Mouse (Mus musculus) testis, adult 2 months (tissue): ENCODE measurements at regions not wholly inside any gene's neighbourhood (a gene's known extent, or its start where the extent isn't known, plus 50 kb on each side); places are given as distances from the start of the nearest gene placed in this dataset.

Source experiments
- CTCF ChIP-seq: fragments of 200-500 bp; IDR thresholded peaks from 2 replicates; pipeline ENCODE4 v1.5.1; 2012; ENCODE audit warnings: low read depth, mild to moderate bottlenecking, inconsistent platforms, low read length, moderate library complexity; ENCODE audit not compliant: control insufficient read depth, insufficient read depth, insufficient replicate concordance
- POLR2A ChIP-seq: fragments of 200-500 bp; IDR thresholded peaks from 2 replicates; pipeline ENCODE4 v1.6.1; 2012; ENCODE audit warnings: low read depth, mild to moderate bottlenecking, inconsistent platforms, low read length, moderate library complexity; ENCODE audit not compliant: control insufficient read depth

DNA sequence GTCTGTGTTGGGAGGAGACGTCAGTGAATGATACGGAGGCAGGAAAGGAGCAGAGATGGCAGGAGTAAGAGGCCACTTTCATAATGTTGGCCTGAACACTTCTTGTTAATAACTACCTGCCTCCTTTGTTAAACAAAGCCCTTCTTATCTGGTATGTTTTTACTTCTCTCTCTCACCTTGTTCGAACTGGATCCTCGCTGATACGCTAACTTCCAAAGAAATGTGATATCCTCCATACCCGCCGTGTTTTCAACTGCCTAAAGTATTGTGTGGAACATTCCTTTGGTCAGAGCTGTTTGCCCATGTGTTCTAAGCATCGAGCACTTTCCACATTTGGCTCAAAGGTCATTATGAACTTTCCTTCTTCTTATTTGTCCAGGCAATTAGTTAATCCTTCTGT, 887.8 kb upstream of the Lrrc6 start:
- TF ChIP-seq POLR2A (no peak), CTCF (no peak)
